Mouse (Mus musculus) myocyte (in vitro differentiated cells): ENCODE measurements around the gene Anks1b. TPM values are rescaled to one million over a fixed set of nuclear protein-coding genes. Genes with fewer than 3 reads are reported as not detected.

Experiments used
- H3K27me3 ChIP-seq: one replicate; pipeline ENCODE4 v1.6.1; 2011; ENCODE audit not compliant: control insufficient read depth, insufficient read depth, insufficient read length
- H3K36me3 ChIP-seq: one replicate; pipeline ENCODE4 v1.6.1; 2011; ENCODE audit not compliant: control insufficient read depth, insufficient read depth
- H3K4me2 ChIP-seq: one replicate; pipeline ENCODE4 v1.6.1; 2011; ENCODE audit warnings: low read depth, control low read depth
- H3K4me3 ChIP-seq: one replicate; pipeline ENCODE4 v1.5.1; 2011; ENCODE audit warnings: mild to moderate bottlenecking, control low read depth, moderate library complexity
- H3K79me2 ChIP-seq: one replicate; pipeline ENCODE4 v1.6.1; 2011; ENCODE audit not compliant: control insufficient read depth, insufficient read depth
- H3ac ChIP-seq: one replicate; pipeline ENCODE4 v1.6.1; 2011; ENCODE audit not compliant: control insufficient read depth, insufficient read length
- CEBPB ChIP-seq: IDR thresholded peaks from 2 replicates; pipeline ENCODE4 v1.6.1; 2011; ENCODE audit warnings: mild to moderate bottlenecking, moderate library complexity; ENCODE audit not compliant: poor library complexity, insufficient read depth, severe bottlenecking
- E2F4 ChIP-seq: IDR thresholded peaks from one replicate; pipeline ENCODE4 v1.6.1; 2011; ENCODE audit warnings: mild to moderate bottlenecking, control low read depth, moderate library complexity; ENCODE audit not compliant: insufficient read depth
- MAX ChIP-seq: IDR thresholded peaks from one replicate; pipeline ENCODE4 v1.6.1; 2011; ENCODE audit warnings: low read depth, mild to moderate bottlenecking, control low read depth
- MYOD1 ChIP-seq, 3 experiments: IDR thresholded peaks; one replicate each; pipeline ENCODE4 v1.6.1; 2011; ENCODE audit warnings: control low read depth in 2 of 3, low read depth in 2 of 3, mild to moderate bottlenecking in 2 of 3, moderate library complexity in 1 of 3; ENCODE audit not compliant: insufficient read length in 2 of 3, control insufficient read depth in 1 of 3
- MYOG ChIP-seq, 3 experiments: IDR thresholded peaks; one replicate each; pipeline ENCODE4 v1.6.1; 2011; ENCODE audit warnings: control low read depth in 2 of 3, low read depth in 2 of 3, mild to moderate bottlenecking in 2 of 3; ENCODE audit not compliant: insufficient read length in 2 of 3, control insufficient read depth in 1 of 3, insufficient read depth in 1 of 3
- POLR2A ChIP-seq: IDR thresholded peaks from one replicate; pipeline ENCODE4 v1.6.1; 2011; ENCODE audit warnings: low read depth, mild to moderate bottlenecking, control low read depth, moderate library complexity; ENCODE audit not compliant: insufficient read length
- POLR2AphosphoS2 ChIP-seq: IDR thresholded peaks from one replicate; pipeline ENCODE4 v1.6.1; 2011; ENCODE audit warnings: low read depth, control low read depth; ENCODE audit not compliant: insufficient read length
- REST ChIP-seq: IDR thresholded peaks from one replicate; pipeline ENCODE4 v1.6.1; 2011; ENCODE audit warnings: mild to moderate bottlenecking, control low read depth, moderate library complexity; ENCODE audit not compliant: insufficient read depth, insufficient read length
- SRF ChIP-seq: IDR thresholded peaks from one replicate; pipeline ENCODE4 v1.6.1; 2011; ENCODE audit warnings: low read depth; ENCODE audit not compliant: control insufficient read depth, insufficient read length
- TCF12 ChIP-seq: IDR thresholded peaks from one replicate; pipeline ENCODE4 v1.6.1; 2011; ENCODE audit warnings: mild to moderate bottlenecking, control low read depth; ENCODE audit not compliant: poor library complexity, insufficient read depth, severe bottlenecking
- TCF3 ChIP-seq: IDR thresholded peaks from one replicate; pipeline ENCODE4 v1.6.1; 2011; ENCODE audit warnings: low read depth, control low read depth; ENCODE audit not compliant: insufficient read length
- USF1 ChIP-seq: IDR thresholded peaks from one replicate; pipeline ENCODE4 v1.6.1; 2011; ENCODE audit warnings: low read depth, mild to moderate bottlenecking, control low read depth, moderate library complexity
- polyA plus RNA-seq: library from polyadenylated mRNA; unstranded; fragments of >200 nt; fragmentation: generic; extraction: Trizol; gene quantifications from one replicate; pipeline ENCODE4 v1.2.1, GENCODE M21; 2012; ENCODE audit warnings: missing spikeins

Gene Anks1b
- polyA plus RNA-seq, 1 experiment = 0.13 TPM

- no peak for TF ChIP-seq TCF12
- no peak for TF ChIP-seq SRF
- no peak for TF ChIP-seq MAX
- no peak for TF ChIP-seq POLR2AphosphoS2
- no peak for TF ChIP-seq POLR2A
- no peak for TF ChIP-seq MYOG (IDR thresholded peaks at IDR 0.05; ENCODE audit: control insufficient read depth in 1 of 3, insufficient read depth in 1 of 3, insufficient read length in 2 of 3, low read depth in 2 of 3)
- TF ChIP-seq MYOD1 (IDR thresholded peaks at IDR 0.05; ENCODE audit: control insufficient read depth in 1 of 3, insufficient read length in 2 of 3, low read depth in 2 of 3) = no peak
- TF ChIP-seq CEBPB = no peak
- TF ChIP-seq TCF3 = no peak
- TF ChIP-seq REST = no peak
- no peak for TF ChIP-seq USF1
- TF ChIP-seq E2F4 = no peak
- H3K27me3 ChIP-seq = no peaks in the 10 kb centered on the region
Measured at GRCm38 (mm10) chr10:90757773-90758172, 884.5 kb downstream of the Anks1b start.

GRCm38 (mm10) chr10:90759929-90760328 is 886.6 kb downstream of the Anks1b start:
- no peaks in the 10 kb centered on the region for H3K27me3 ChIP-seq
- H3K4me3 ChIP-seq = no peak overlapping the region
- no peak overlapping the region for H3ac ChIP-seq
- no peaks in the 10 kb centered on the region for H3K79me2 ChIP-seq
- no peaks in the 10 kb centered on the region for H3K36me3 ChIP-seq
- no peak overlapping the region for H3K4me2 ChIP-seq
- TF ChIP-seq MYOG (IDR thresholded peaks at IDR 0.05; ENCODE audit: control insufficient read depth in 1 of 3, insufficient read depth in 1 of 3, insufficient read length in 2 of 3, low read depth in 2 of 3) = no peak
- no peak for TF ChIP-seq POLR2AphosphoS2
- no peak for TF ChIP-seq USF1

More at GRCm38 (mm10) chr10:90757773-90758172, 884.5 kb downstream of the Anks1b start:
- H3ac ChIP-seq = no peak overlapping the region
- no peak overlapping the region for H3K4me3 ChIP-seq
- no peaks in the 10 kb centered on the region for H3K79me2 ChIP-seq
- H3K4me2 ChIP-seq = no peak overlapping the region
- no peaks in the 10 kb centered on the region for H3K36me3 ChIP-seq

GRCm38 (mm10) chr10:90766261-90766660 is 893.0 kb downstream of the Anks1b start:
- Histone ChIP-seq H3K4me3 (no peak overlapping the region), H3K4me2 (no peak overlapping the region), H3K27me3 (no peaks in the 10 kb centered on the region), H3ac (no peak overlapping the region), H3K36me3 (no peaks in the 10 kb centered on the region), H3K79me2 (no peaks in the 10 kb centered on the region)
- TF ChIP-seq USF1 = no peak

GRCm38 (mm10) chr10:90770403-90770955 is 897.2 kb downstream of the Anks1b start:
- H3K4me2 ChIP-seq = no peak overlapping the region
- H3K36me3 ChIP-seq = no peaks in the 10 kb centered on the region
- H3K4me3 ChIP-seq = no peak overlapping the region
- H3ac ChIP-seq = no peak overlapping the region
- H3K79me2 ChIP-seq = no peaks in the 10 kb centered on the region
- TF ChIP-seq REST (no peak), TCF12 (no peak), MYOG (IDR thresholded peaks at IDR 0.05; ENCODE audit: control insufficient read depth in 1 of 3, insufficient read depth in 1 of 3, insufficient read length in 2 of 3, low read depth in 2 of 3) (no peak), CEBPB (no peak), POLR2A (no peak), MAX (no peak), POLR2AphosphoS2 (no peak)
- no peaks in the 10 kb centered on the region for H3K27me3 ChIP-seq

GRCm38 (mm10) chr10:90771046-90771445 is 897.7 kb downstream of the Anks1b start:
- Histone ChIP-seq H3K4me3 (no peak overlapping the region), H3K79me2 (no peaks in the 10 kb centered on the region), H3K36me3 (no peaks in the 10 kb centered on the region), H3K27me3 (no peaks in the 10 kb centered on the region), H3K4me2 (no peak overlapping the region), H3ac (no peak overlapping the region)
- TF ChIP-seq MYOG (IDR thresholded peaks at IDR 0.05; ENCODE audit: control insufficient read depth in 1 of 3, insufficient read depth in 1 of 3, insufficient read length in 2 of 3, low read depth in 2 of 3) (no peak), MAX (no peak), SRF (no peak), E2F4 (no peak), USF1 (no peak), CEBPB (no peak), POLR2AphosphoS2 (no peak), MYOD1 (IDR thresholded peaks at IDR 0.05; ENCODE audit: control insufficient read depth in 1 of 3, insufficient read length in 2 of 3, low read depth in 2 of 3) (no peak), TCF3 (no peak), TCF12 (no peak), POLR2A (no peak), REST (no peak)
